Mouse (Mus musculus) limb, embryonic 15.5 days (tissue): Measurements from ENCODE around the gene Rnf157. TPM values are rescaled to one million over a fixed set of nuclear protein-coding genes. Genes with fewer than 3 reads are reported as not detected.

Source experiments
- ATAC-seq: fragments of 200-750 bp; cut with Nextera tagmentation; 2 replicates; pipeline ENCODE4 v1.8.0; 2017; ENCODE audit warnings: low read depth, moderate TSS enrichment; ENCODE audit not compliant: insufficient number of reproducible peaks, low FRiP score, low TSS enrichment
- H3K27ac ChIP-seq: fragments of 300-500 bp; sonication (generic); 2 replicates; pipeline ENCODE4 v1.5.1; 2015; ENCODE audit warnings: moderate library complexity, mild to moderate bottlenecking, inconsistent platforms
- H3K27me3 ChIP-seq: fragments of 300-500 bp; sonication (generic); 2 replicates; pipeline ENCODE4 v1.6.1; 2015; ENCODE audit warnings: inconsistent platforms
- H3K36me3 ChIP-seq: fragments of 300-500 bp; sonication (generic); 2 replicates; pipeline ENCODE4 v1.6.1; 2015; ENCODE audit warnings: inconsistent platforms
- H3K4me1 ChIP-seq: fragments of 300-500 bp; sonication (generic); 2 replicates; pipeline ENCODE4 v1.6.1; 2015; ENCODE audit warnings: inconsistent platforms
- H3K4me2 ChIP-seq: fragments of 300-500 bp; sonication (generic); 2 replicates; pipeline ENCODE4 v1.6.1; 2015; ENCODE audit warnings: mild to moderate bottlenecking, inconsistent platforms
- H3K4me3 ChIP-seq: fragments of 300-500 bp; sonication (generic); 2 replicates; pipeline ENCODE4 v1.5.1; 2015; ENCODE audit warnings: mild to moderate bottlenecking, inconsistent platforms
- H3K9ac ChIP-seq: fragments of 300-500 bp; sonication (generic); 2 replicates; pipeline ENCODE4 v1.6.1; 2015; ENCODE audit warnings: inconsistent platforms
- H3K9me3 ChIP-seq: fragments of 300-500 bp; sonication (generic); 2 replicates; pipeline ENCODE4 v1.6.1; 2016; ENCODE audit warnings: inconsistent platforms
- WGBS: fragments of 180-500 bp; shearing (Covaris S2); methylation state at CpG from one replicate; pipeline ENCODE4 v1.1.7; 2015; 5-methylcytosine and 5-hydroxymethylcytosine counted together
- polyA plus RNA-seq: library from polyadenylated mRNA; unstranded; fragments of >200 nt; fragmentation: Nextera tagmentation; extraction: Ambion mirVana; gene quantifications from 2 replicates; pipeline ENCODE4 v1.2.1, GENCODE M21; 2015

Gene Rnf157
- polyA plus RNA-seq, 1 experiment from 2014 or later, result 12.3 TPM

- Histone ChIP-seq H3K9me3 (no peaks in the 10 kb centered on the region), H3K4me2 (no peak overlapping the region), H3K27ac (no peak overlapping the region), H3K4me1 (peaks cover 2% of the 10 kb centered on the region; the same call in 1 of the 2 replicates), H3K36me3 (peaks cover 97% of the 10 kb centered on the region), H3K4me3 (no peak overlapping the region), H3K27me3 (no peaks in the 10 kb centered on the region), H3K9ac (no peak overlapping the region)
- no peak for ATAC-seq
- WGBS, result 87% methylated on average over 6 of the region's 6 CpGs
Measured at GRCm38 (mm10) chr11:116298621-116299020, 114.2 kb downstream of the Rnf157 start.

GRCm38 (mm10) chr11:116298221-116298620 is 114.6 kb downstream of the Rnf157 start:
- H3K27me3 ChIP-seq, result no peaks in the 10 kb centered on the region
- H3K4me1 ChIP-seq, result peaks cover 2% of the 10 kb centered on the region; the same call in 1 of the 2 replicates
- H3K4me3 ChIP-seq, result no peak overlapping the region
- H3K36me3 ChIP-seq, result peaks cover 97% of the 10 kb centered on the region
- H3K4me2 ChIP-seq, result no peak overlapping the region
- 92% methylated on average over 11 of the region's 11 CpGs for WGBS
- H3K9me3 ChIP-seq, result no peaks in the 10 kb centered on the region
- H3K9ac ChIP-seq, result no peak overlapping the region
- no peak overlapping the region for H3K27ac ChIP-seq
- no peak for ATAC-seq

- no peaks in the 10 kb centered on the region for H3K9me3 ChIP-seq
- H3K27ac ChIP-seq, result no peak overlapping the region
- H3K4me2 ChIP-seq, result no peak overlapping the region
- no peak overlapping the region for H3K4me3 ChIP-seq
- ATAC-seq, result no peak
- peaks cover 2% of the 10 kb centered on the region; the same call in 1 of the 2 replicates for H3K4me1 ChIP-seq
- 72% methylated on average over 3 of the region's 3 CpGs for WGBS
- no peaks in the 10 kb centered on the region for H3K27me3 ChIP-seq
- peaks cover 97% of the 10 kb centered on the region for H3K36me3 ChIP-seq
- no peak overlapping the region for H3K9ac ChIP-seq
Measured at GRCm38 (mm10) chr11:116297017-116297416, 115.8 kb downstream of the Rnf157 start.

- Histone ChIP-seq H3K4me3 (no peak overlapping the region), H3K9ac (no peak overlapping the region), H3K36me3 (peaks cover 96% of the 10 kb centered on the region), H3K4me2 (no peak overlapping the region), H3K27me3 (no peaks in the 10 kb centered on the region), H3K27ac (no peak overlapping the region), H3K4me1 (peaks cover 2% of the 10 kb centered on the region; the same call in 1 of the 2 replicates), H3K9me3 (no peaks in the 10 kb centered on the region)
- WGBS, result 88% methylated on average over 8 of the region's 8 CpGs
- ATAC-seq, result no peak
Measured at GRCm38 (mm10) chr11:116296191-116296734, 116.6 kb downstream of the Rnf157 start.

GRCm38 (mm10) chr11:116294319-116294718 is 118.5 kb downstream of the Rnf157 start:
- H3K9me3 ChIP-seq, result no peaks in the 10 kb centered on the region
- ATAC-seq, result no peak
- H3K36me3 ChIP-seq, result peaks cover 96% of the 10 kb centered on the region
- peaks cover 2% of the 10 kb centered on the region; the same call in 1 of the 2 replicates for H3K4me1 ChIP-seq
- no peak overlapping the region for H3K9ac ChIP-seq
- H3K27ac ChIP-seq, result no peak overlapping the region
- no peaks in the 10 kb centered on the region for H3K27me3 ChIP-seq
- H3K4me3 ChIP-seq, result no peak overlapping the region
- WGBS, result 31% methylated on average over 5 of the region's 5 CpGs
- H3K4me2 ChIP-seq, result no peak overlapping the region

- no peak overlapping the region for H3K4me2 ChIP-seq
- H3K4me1 ChIP-seq, result peaks cover 2% of the 10 kb centered on the region; the same call in 1 of the 2 replicates
- no peak overlapping the region for H3K4me3 ChIP-seq
- no peak overlapping the region for H3K9ac ChIP-seq
- H3K27ac ChIP-seq, result no peak overlapping the region
- ATAC-seq, result no peak
- H3K9me3 ChIP-seq, result no peaks in the 10 kb centered on the region
- no peaks in the 10 kb centered on the region for H3K27me3 ChIP-seq
- WGBS, result 84% methylated on average over 12 of the region's 12 CpGs
- H3K36me3 ChIP-seq, result peaks cover 96% of the 10 kb centered on the region
Measured at GRCm38 (mm10) chr11:116293538-116294137, 119.2 kb downstream of the Rnf157 start.

- no peaks in the 10 kb centered on the region for H3K27me3 ChIP-seq
- no peak overlapping the region for H3K27ac ChIP-seq
- H3K4me2 ChIP-seq, result no peak overlapping the region
- H3K9me3 ChIP-seq, result no peaks in the 10 kb centered on the region
- peaks cover 97% of the 10 kb centered on the region for H3K36me3 ChIP-seq
- H3K4me3 ChIP-seq, result no peak overlapping the region
- no peak for ATAC-seq
- 92% methylated on average over 13 of the region's 13 CpGs for WGBS
- no peak overlapping the region for H3K9ac ChIP-seq
- H3K4me1 ChIP-seq, result peaks cover 6% of the 10 kb centered on the region; the same call in 1 of the 2 replicates
Measured at GRCm38 (mm10) chr11:116292401-116292800, 120.4 kb downstream of the Rnf157 start.

- WGBS, result 79% methylated on average over 8 of the region's 8 CpGs
- no peak for ATAC-seq
- H3K9ac ChIP-seq, result no peak overlapping the region
- H3K4me3 ChIP-seq, result no peak overlapping the region
- H3K27me3 ChIP-seq, result peaks cover 7% of the 10 kb centered on the region
- no peak overlapping the region for H3K4me2 ChIP-seq
- peaks cover 81% of the 10 kb centered on the region for H3K36me3 ChIP-seq
- no peaks in the 10 kb centered on the region for H3K9me3 ChIP-seq
- peaks cover 11% of the 10 kb centered on the region; the same call in 1 of the 2 replicates for H3K4me1 ChIP-seq
- H3K27ac ChIP-seq, result no peak overlapping the region
Measured at GRCm38 (mm10) chr11:116290556-116290955, 122.3 kb downstream of the Rnf157 start.

- H3K27me3 ChIP-seq, result peaks cover 39% of the 10 kb centered on the region
- H3K9ac ChIP-seq, result no peak overlapping the region
- peaks cover 51% of the 10 kb centered on the region for H3K36me3 ChIP-seq
- WGBS, result 75% methylated on average over 5 of the region's 5 CpGs
- no peak overlapping the region for H3K27ac ChIP-seq
- ATAC-seq, result no peak
- H3K9me3 ChIP-seq, result no peaks in the 10 kb centered on the region
- H3K4me3 ChIP-seq, result no peak overlapping the region
- H3K4me2 ChIP-seq, result no peak overlapping the region
- H3K4me1 ChIP-seq, result peaks cover 17% of the 10 kb centered on the region
Measured at GRCm38 (mm10) chr11:116287351-116287750, 125.5 kb downstream of the Rnf157 start.

Other genes with a start within 250 kb of the Rnf157 start
- 36.4 and 38.3 TPM in 2 replicates for gene Fbf1, start 244.9 kb downstream of the Rnf157 start, polyA plus RNA-seq
- 80.8 and 86.6 TPM in 2 replicates for gene Ten1, start 214.2 kb downstream of the Rnf157 start, polyA plus RNA-seq
- 31.3 and 32.0 TPM in 2 replicates for gene Acox1, start 214.0 kb downstream of the Rnf157 start, polyA plus RNA-seq
- gene Evpl, start 175.0 kb downstream of the Rnf157 start, polyA plus RNA-seq, result 43.2 and 46.4 TPM in 2 replicates
- gene Srp68, start 138.8 kb downstream of the Rnf157 start, polyA plus RNA-seq, result 108 and 109 TPM in 2 replicates
- 0.41 and 0.62 TPM in 2 replicates for gene Galr2, start 132.1 kb downstream of the Rnf157 start, polyA plus RNA-seq
- gene Exoc7, start 105.8 kb downstream of the Rnf157 start, polyA plus RNA-seq, result 66.2 and 73.8 TPM in 2 replicates
- 0.15 and 0.19 TPM in 2 replicates for gene Foxj1, start 77.6 kb downstream of the Rnf157 start, polyA plus RNA-seq
- gene Ubald2, start 21.1 kb upstream of the Rnf157 start, polyA plus RNA-seq, result 25.9 and 26.6 TPM in 2 replicates
- 0.09 and 0.15 TPM in 2 replicates for gene Qrich2, start 53.2 kb upstream of the Rnf157 start, polyA plus RNA-seq
- 134 and 138 TPM in 2 replicates for gene Prpsap1, start 81.2 kb upstream of the Rnf157 start, polyA plus RNA-seq
- 7.7 and 11.2 TPM in 2 replicates for gene Sphk1, start 117.9 kb upstream of the Rnf157 start, polyA plus RNA-seq
- 9.7 and 10.1 TPM in 2 replicates for gene Ube2o, start 168.4 kb upstream of the Rnf157 start, polyA plus RNA-seq
- gene Aanat, start 173.4 kb upstream of the Rnf157 start, polyA plus RNA-seq, result not detected in 2 replicates
- gene Rhbdf2, start 214.0 kb upstream of the Rnf157 start, polyA plus RNA-seq, result 7.1 and 8.2 TPM in 2 replicates
- 1.9 and 2.6 TPM in 2 replicates for gene Prcd, start 240.5 kb upstream of the Rnf157 start, polyA plus RNA-seq
- 20.1 and 22.2 TPM in 2 replicates for gene Cygb, start 241.3 kb upstream of the Rnf157 start, polyA plus RNA-seq